Mouse (Mus musculus) midbrain, embryonic 16.5 days (tissue): ENCODE data around the gene Casp8. TPM values are rescaled to one million over a fixed set of nuclear protein-coding genes. Genes with fewer than 3 reads are reported as not detected.
"Not testable (repeated sequence)": the region's sequence is repeated elsewhere in the genome, so short reads cannot be mapped to it uniquely, and the experiment has no call there.

Experiments used
- ATAC-seq: fragments of 200-750 bp; cut with Nextera tagmentation; 2 replicates; pipeline ENCODE4 v1.8.0; 2017; ENCODE audit warnings: moderate TSS enrichment
- H3K27ac ChIP-seq: fragments of 300-500 bp; sonication (generic); 2 replicates; pipeline ENCODE4 v1.5.1; 2014; ENCODE audit warnings: mild to moderate bottlenecking, low read length, mixed read lengths
- H3K27me3 ChIP-seq: fragments of 300-500 bp; sonication (generic); 2 replicates; pipeline ENCODE4 v1.6.1; 2014; ENCODE audit warnings: low read depth, low read length, mixed read lengths; ENCODE audit not compliant: control insufficient read depth, insufficient read depth
- H3K36me3 ChIP-seq: fragments of 300-500 bp; sonication (generic); 2 replicates; pipeline ENCODE4 v1.6.1; 2014; ENCODE audit warnings: mild to moderate bottlenecking, low read length, moderate library complexity, mixed read lengths; ENCODE audit not compliant: control insufficient read depth, insufficient read depth
- H3K4me1 ChIP-seq: fragments of 300-500 bp; sonication (generic); 2 replicates; pipeline ENCODE4 v1.6.1; 2014; ENCODE audit warnings: mild to moderate bottlenecking, low read length, mixed read lengths; ENCODE audit not compliant: control insufficient read depth, insufficient read depth
- H3K4me2 ChIP-seq: fragments of 300-500 bp; sonication (generic); 2 replicates; pipeline ENCODE4 v1.6.1; 2014; ENCODE audit warnings: mild to moderate bottlenecking, low read length, mixed read lengths
- H3K4me3 ChIP-seq: fragments of 300-500 bp; sonication (generic); 2 replicates; pipeline ENCODE4 v1.5.1; 2014; ENCODE audit warnings: low read depth, mild to moderate bottlenecking, low read length, moderate library complexity, mixed read lengths
- H3K9ac ChIP-seq: fragments of 300-500 bp; sonication (generic); 2 replicates; pipeline ENCODE4 v1.6.1; 2014; ENCODE audit warnings: low read depth, low read length, mixed read lengths
- H3K9me3 ChIP-seq: fragments of 300-500 bp; sonication (generic); replicated peaks from 2 replicates; pipeline ENCODE4 v1.6.1; 2014; ENCODE audit warnings: mild to moderate bottlenecking, low read length, mixed read lengths; ENCODE audit not compliant: control insufficient read depth, poor library complexity, severe bottlenecking
- WGBS: fragments of 180-500 bp; shearing (Covaris S2); extraction: QIAGEN DNeasy Blood & Tissue Kit; methylation state at CpG from one replicate; pipeline ENCODE4 v1.1.7; 2014; 5-methylcytosine and 5-hydroxymethylcytosine counted together
- polyA plus RNA-seq: library from polyadenylated mRNA; unstranded; fragments of >200 nt; fragmentation: Nextera tagmentation; extraction: Ambion mirVana; gene quantifications from 2 replicates; pipeline ENCODE4 v1.2.1, GENCODE M21; 2015

Gene Casp8
- polyA plus RNA-seq = 5.1 and 5.3 TPM in 2 replicates

DNA sequence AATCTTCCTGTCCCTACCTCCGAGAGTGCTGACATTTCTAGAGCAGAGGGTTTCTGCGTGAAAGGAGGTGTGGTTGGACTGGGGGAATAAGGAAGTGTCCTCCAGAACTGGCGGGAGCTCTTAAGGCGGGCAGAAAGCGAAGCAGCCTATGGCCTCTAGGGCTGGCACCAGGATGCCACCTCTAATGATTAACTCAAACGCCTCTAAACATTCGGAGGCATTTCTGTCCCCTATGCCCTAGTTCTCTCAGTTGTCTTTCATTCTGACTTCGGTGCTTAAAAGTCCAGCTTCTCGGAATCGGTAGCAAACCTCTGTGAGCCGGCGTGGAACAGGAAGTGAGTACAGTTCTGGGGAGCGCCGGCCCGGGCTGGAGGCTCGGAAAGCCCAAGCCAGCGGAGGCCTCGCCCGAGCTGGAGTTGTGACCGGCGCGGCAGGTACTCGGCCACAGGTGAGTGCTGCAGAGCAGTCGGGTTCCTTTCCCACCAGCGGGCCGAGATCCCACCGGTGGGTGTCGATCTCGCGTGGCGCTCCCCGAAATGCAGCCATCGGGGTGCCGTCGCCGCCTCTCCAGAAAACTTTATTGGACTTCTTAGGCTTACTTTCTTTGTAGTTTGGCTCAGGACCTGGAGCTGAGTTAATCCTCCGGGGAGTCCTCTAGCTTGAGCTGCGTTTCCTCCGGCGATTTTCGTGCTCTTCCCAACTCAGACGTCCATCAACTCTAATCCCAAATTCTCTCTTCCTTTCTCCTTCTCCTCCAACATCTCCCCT, at the start of gene Casp8:
Gene Casp8, plus strand, starts transcription at position 84 of the 768 bp plus-strand sequence.
- no peak for ATAC-seq
- H3K4me2 ChIP-seq = peak within 1 kb of the TSS; percentile 71
- H3K4me1 ChIP-seq = no peaks in the 10 kb centered on the region
- no peaks in the 10 kb centered on the region for H3K9me3 ChIP-seq
- H3K27me3 ChIP-seq = no peaks in the 10 kb centered on the region; the same call in 1 of the 2 replicates
- no peak within 1 kb of the TSS for H3K27ac ChIP-seq
- peak within 1 kb of the TSS; percentile 40 for H3K4me3 ChIP-seq
- H3K36me3 ChIP-seq = no peaks in the 10 kb centered on the region
- 2% methylated on average over 42 of the region's 42 CpGs for WGBS
- H3K9ac ChIP-seq = peak within 1 kb of the TSS; percentile 48; the same call in 1 of the 2 replicates

DNA sequence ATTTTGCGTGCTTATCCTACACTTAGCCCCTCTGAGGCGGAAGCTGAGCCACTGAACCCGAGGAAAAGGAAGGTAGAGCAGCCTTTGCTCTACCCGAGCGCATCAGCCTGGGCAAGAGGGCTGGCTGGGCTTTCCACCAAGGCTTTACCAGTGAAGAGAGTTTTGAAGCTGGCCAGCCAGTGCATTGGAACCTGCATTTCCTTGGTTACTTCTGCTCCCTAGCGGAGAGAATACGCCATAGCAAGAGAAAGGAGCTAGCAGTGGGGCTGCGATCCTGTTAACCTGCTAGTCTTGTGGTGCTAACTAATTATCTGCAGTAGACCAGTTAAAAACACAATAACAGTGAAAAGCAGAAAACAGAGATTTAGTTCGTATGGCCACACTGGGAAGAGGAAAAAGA, 48.3 kb upstream of the Casp8 start:
- Histone ChIP-seq H3K27me3 (no peaks in the 10 kb centered on the region), H3K36me3 (0 out of 2 replicates have a peak, but pooled peaks cover under 1% of the 10 kb centered on the region), H3K4me2 (no peak overlapping the region), H3K4me3 (no peak overlapping the region), H3K4me1 (no peaks in the 10 kb centered on the region), H3K9ac (no peak overlapping the region), H3K9me3 (no peaks in the 10 kb centered on the region), H3K27ac (no peak overlapping the region)
- WGBS = 75% methylated on average over 9 of the region's 9 CpGs
- no peak for ATAC-seq

DNA sequence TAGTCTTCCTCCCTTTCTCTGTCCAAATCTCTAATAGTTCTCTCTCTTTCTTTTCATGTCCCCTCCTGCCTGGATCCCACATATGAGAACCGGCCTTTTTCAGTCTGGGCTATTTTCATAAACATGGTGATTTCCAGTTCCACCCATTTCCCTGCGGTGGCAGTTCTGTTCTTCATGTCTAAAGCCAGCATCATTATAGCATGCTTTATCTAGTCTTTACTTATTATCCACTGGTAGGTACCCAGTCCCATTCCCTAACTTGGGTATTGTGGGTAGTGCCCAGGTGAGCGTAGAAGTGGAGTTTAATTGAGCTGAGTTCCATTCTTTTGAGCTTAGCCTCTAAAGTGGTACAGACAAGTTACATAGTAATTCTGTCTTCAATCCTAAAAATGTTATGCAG, 35.7 kb upstream of the Casp8 start:
- 90% methylated on average over 3 of the region's 3 CpGs for WGBS

DNA sequence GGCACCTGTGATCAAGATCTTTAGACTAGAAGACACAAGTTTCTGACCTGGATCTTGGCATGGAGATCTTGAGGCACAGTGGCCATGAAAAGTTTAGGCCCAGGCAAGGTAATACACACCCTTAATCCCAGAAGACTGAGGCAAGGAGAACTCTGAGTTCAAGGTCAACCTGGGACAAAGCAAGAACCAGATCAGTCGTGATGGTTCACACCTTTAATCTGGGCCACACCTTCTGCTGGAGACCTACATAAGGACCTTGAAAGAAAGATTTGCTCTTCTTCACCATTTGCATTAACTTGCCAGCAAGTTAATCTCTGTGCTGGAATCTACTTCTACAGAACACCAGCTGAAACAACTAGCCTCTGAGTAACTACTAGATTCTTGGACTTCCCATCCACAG, 34.6 kb upstream of the Casp8 start:
- H3K4me3 ChIP-seq = no peak overlapping the region
- no peak for ATAC-seq
- no peaks in the 10 kb centered on the region for H3K36me3 ChIP-seq
- WGBS = 89% methylated on average over 1 of the region's 1 CpGs
- no peaks in the 10 kb centered on the region for H3K9me3 ChIP-seq
- no peak overlapping the region for H3K9ac ChIP-seq
- H3K4me2 ChIP-seq = no peak overlapping the region
- H3K27ac ChIP-seq = no peak overlapping the region
- no peaks in the 10 kb centered on the region for H3K27me3 ChIP-seq
- no peaks in the 10 kb centered on the region for H3K4me1 ChIP-seq

More for the DNA sequence above, 35.7 kb upstream of the Casp8 start:
- H3K9me3 ChIP-seq = no peaks in the 10 kb centered on the region
- H3K4me3 ChIP-seq = no peak overlapping the region
- no peaks in the 10 kb centered on the region for H3K36me3 ChIP-seq
- no peaks in the 10 kb centered on the region for H3K4me1 ChIP-seq
- no peak for ATAC-seq
- H3K27me3 ChIP-seq = no peaks in the 10 kb centered on the region
- H3K27ac ChIP-seq = no peak overlapping the region
- H3K9ac ChIP-seq = no peak overlapping the region
- H3K4me2 ChIP-seq = no peak overlapping the region

DNA sequence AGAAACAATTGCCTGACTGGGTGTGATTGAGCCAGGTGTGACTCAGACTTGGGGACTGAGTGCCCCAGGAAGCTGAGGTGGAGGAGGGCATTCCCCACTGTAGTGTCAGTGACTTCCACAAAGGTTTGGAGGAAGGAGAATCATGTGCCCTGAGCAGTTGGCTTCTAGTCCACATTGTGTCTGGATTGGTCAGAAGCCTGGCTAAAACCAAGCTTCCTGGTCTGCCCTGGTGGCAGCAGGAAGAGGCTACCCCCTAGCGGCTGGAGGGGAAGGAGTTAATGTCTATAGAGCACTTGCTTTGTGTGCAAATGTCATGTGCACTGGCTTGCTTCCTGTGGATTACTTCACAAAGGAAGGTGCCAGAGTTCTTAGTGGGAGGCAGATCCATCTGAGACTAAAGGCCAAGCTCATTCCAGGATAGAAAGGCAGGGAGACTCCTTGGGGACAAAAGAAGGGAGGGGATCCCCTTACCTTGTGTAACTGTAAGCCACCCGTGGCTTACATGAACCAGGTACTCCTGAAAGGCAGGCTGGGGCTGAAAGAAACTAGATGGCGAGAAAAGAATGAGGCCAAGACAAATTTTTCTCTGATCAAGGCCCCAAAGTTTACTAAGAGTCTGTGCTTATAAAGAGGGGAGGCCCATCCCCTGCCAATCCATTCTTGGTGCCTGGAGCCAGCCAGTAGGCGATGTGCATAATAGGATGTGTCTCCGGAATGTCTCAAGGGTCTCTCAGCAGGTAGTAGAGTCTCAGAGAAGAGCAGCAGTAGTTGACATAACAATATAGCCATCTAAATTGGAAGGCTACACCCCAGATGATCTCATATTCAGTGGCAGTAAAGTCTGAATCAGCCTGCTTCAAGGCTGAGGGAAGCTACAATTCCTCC, 33.5 kb upstream of the Casp8 start:
- WGBS = 57% methylated on average over 5 of the region's 5 CpGs
- not testable (repeated sequence) for ATAC-seq, H3K27ac ChIP-seq, H3K9me3 ChIP-seq, H3K9ac ChIP-seq, H3K4me1 ChIP-seq, H3K36me3 ChIP-seq, H3K27me3 ChIP-seq, H3K4me2 ChIP-seq, H3K4me3 ChIP-seq

DNA sequence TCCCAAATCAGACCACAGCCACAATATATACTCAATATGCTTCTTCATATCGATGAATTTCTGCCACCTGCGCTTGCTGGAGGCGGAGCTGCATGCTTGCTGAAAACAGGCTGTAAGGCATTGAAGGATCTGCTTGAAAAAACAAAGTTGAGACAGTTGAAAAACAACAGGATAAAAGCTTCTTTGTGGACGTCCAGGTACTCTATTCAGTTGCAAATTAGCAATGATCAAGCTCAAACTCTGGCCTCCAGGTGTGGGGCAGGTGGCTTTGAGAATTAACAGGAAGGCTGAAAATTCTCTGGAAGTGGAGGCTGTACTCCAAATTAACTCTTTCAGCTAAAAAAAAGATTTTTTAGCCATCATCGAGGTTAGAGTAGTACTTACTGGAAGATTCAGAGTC, 32.6 kb upstream of the Casp8 start:
- 73% methylated on average over 5 of the region's 5 CpGs for WGBS
- no peak overlapping the region for H3K27ac ChIP-seq
- no peak for ATAC-seq
- no peaks in the 10 kb centered on the region for H3K4me1 ChIP-seq
- no peak overlapping the region for H3K4me2 ChIP-seq
- no peaks in the 10 kb centered on the region for H3K36me3 ChIP-seq
- no peak overlapping the region for H3K4me3 ChIP-seq
- no peaks in the 10 kb centered on the region for H3K27me3 ChIP-seq
- H3K9ac ChIP-seq = no peak overlapping the region
- H3K9me3 ChIP-seq = no peaks in the 10 kb centered on the region

DNA sequence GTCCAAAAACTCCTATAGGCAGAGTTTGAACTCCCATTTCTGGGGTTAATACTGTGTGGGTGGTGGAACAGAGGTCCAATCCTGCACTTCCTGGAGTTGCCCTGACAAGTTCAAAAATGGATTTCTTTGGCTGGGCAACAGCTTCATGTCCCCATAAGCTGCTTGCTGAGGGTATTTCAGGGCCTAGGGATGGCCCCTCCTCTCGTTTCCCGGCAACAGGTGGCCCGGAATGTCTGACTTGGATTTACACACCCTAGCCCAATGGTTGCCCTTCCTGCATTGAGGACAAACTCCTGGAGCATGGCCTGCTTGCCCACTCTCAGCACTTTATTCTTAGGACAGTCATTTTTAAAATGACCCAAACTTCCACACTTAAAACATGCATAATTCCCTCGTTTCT, 28.7 kb upstream of the Casp8 start:
- H3K27me3 ChIP-seq, H3K9ac ChIP-seq, H3K36me3 ChIP-seq, H3K27ac ChIP-seq, ATAC-seq, H3K4me2 ChIP-seq, H3K4me3 ChIP-seq, H3K4me1 ChIP-seq, H3K9me3 ChIP-seq: not testable (repeated sequence)
- WGBS = 55% methylated on average over 4 of the region's 4 CpGs

DNA sequence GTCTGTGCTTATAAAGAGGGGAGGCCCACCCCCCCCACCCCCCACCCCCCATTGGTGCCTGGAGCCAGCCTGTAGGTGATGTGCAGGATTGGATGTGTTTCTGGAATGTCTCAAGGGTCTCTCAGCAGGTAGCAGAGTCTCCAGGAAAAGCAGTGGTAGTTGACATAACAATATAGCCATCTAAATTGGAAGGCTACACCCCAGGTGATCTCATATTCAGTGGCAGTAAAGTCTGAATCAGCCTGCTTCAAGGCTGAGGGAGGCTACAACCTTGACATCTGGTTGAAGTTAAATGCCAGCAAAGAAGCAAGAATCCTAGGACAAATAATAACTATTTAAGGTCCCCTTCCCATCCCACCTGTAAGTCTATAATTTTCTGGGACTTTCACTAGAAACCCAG, 26.0 kb upstream of the Casp8 start:
- Histone ChIP-seq H3K4me3 (no peak overlapping the region), H3K27ac (no peak overlapping the region), H3K9ac (no peak overlapping the region), H3K4me2 (no peak overlapping the region), H3K9me3 (no peaks in the 10 kb centered on the region), H3K36me3 (no peaks in the 10 kb centered on the region), H3K4me1 (no peaks in the 10 kb centered on the region), H3K27me3 (no peaks in the 10 kb centered on the region)
- no peak for ATAC-seq

DNA sequence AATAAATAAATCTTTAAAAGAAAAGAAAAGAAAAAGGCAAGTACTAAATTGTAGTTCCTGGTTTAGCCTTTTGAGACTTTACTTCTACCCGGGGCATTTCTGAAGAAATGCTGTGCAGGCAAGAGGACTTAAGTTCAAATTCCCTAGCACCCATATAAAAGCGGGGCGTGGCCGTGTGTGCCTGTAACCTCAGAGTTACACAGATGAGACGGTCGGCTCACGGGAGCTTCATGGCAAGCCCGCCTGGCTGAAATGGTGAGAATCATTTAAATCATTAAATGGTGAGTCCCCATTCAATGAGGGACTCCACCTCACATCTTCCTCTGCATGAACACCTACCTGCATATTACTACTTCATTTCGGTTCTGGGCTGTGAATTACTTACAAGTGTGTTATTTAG, 25.5 kb upstream of the Casp8 start:
- ATAC-seq = no peak
- Histone ChIP-seq H3K27ac (no peak overlapping the region), H3K9ac (no peak overlapping the region), H3K36me3 (no peaks in the 10 kb centered on the region), H3K4me3 (no peak overlapping the region), H3K4me2 (no peak overlapping the region), H3K4me1 (no peaks in the 10 kb centered on the region), H3K27me3 (no peaks in the 10 kb centered on the region), H3K9me3 (no peaks in the 10 kb centered on the region)
- 56% methylated on average over 9 of the region's 9 CpGs for WGBS
